Mouse (Mus musculus) olfactory bulb, adult 2 months (tissue): Measurements from ENCODE around the gene Blnk.

Experiments used
- CTCF ChIP-seq: fragments of 200-500 bp; IDR thresholded peaks from 2 replicates; pipeline ENCODE4 v1.5.1; 2012; ENCODE audit warnings: low read depth, mild to moderate bottlenecking, low read length, moderate library complexity; ENCODE audit not compliant: insufficient read depth
- POLR2A ChIP-seq: fragments of 200-500 bp; IDR thresholded peaks from 2 replicates; pipeline ENCODE4 v1.6.1; 2012; ENCODE audit warnings: mild to moderate bottlenecking, low read depth, low read length, moderate library complexity; ENCODE audit not compliant: insufficient read depth

DNA sequence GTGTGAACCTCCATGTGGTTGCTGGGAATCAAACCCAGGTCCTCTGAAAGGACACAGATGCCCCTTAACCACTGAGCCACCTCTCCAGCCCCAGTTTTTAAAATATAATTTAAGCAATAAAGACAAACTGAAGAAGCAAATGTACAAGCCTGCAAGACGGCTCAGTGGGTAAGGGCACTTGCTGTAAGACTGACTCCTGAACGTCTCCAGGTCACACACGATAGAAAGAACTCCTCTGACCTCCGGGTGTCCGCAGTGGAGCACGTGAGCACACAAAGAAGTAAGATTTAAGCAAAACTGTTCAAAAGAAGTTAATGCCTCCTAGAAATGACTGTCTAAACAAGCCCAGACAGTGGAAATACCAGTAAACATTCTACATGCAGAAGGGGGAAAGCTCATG lies 2.4 kb upstream of the Blnk start:
- TF ChIP-seq CTCF: no peak
- TF ChIP-seq POLR2A: no peak
